Mouse (Mus musculus) MN1 (cell line): Measurements from ENCODE around the gene Thsd4.
"Not testable (repeated sequence)": the region's sequence is repeated elsewhere in the genome, so short reads cannot be mapped to it uniquely, and the experiment has no call there.

Source experiments
- DNase-seq: peaks from one replicate; pipeline ENCODE4 v3.0.0-alpha.2; 2016; ENCODE audit warnings: low spot score

The Thsd4 gene

GRCm38 (mm10) chr9:60213111-60213510 lies 308.7 kb downstream of the Thsd4 start:
- DNase-seq, result no peak

GRCm38 (mm10) chr9:60208843-60209242 lies 313.0 kb downstream of the Thsd4 start:
- no peak for DNase-seq

GRCm38 (mm10) chr9:60203141-60203540 lies 318.7 kb downstream of the Thsd4 start:
- DNase-seq, result no peak

GRCm38 (mm10) chr9:60200436-60200835 lies 321.4 kb downstream of the Thsd4 start:
- DNase-seq, result no peak

- DNase-seq, result no peak
Observed at GRCm38 (mm10) chr9:60198530-60199200, 323.2 kb downstream of the Thsd4 start.

- no peak for DNase-seq
Observed at GRCm38 (mm10) chr9:60195502-60195901, 326.3 kb downstream of the Thsd4 start.

- DNase-seq, result no peak
Observed at GRCm38 (mm10) chr9:60194905-60195304, 326.9 kb downstream of the Thsd4 start.

GRCm38 (mm10) chr9:60192321-60192720 lies 329.5 kb downstream of the Thsd4 start:
- DNase-seq, result no peak

GRCm38 (mm10) chr9:60187437-60187836 lies 334.4 kb downstream of the Thsd4 start:
- DNase-seq, result no peak

GRCm38 (mm10) chr9:60186948-60187347 lies 334.9 kb downstream of the Thsd4 start:
- no peak for DNase-seq

GRCm38 (mm10) chr9:60184083-60184482 lies 337.8 kb downstream of the Thsd4 start:
- DNase-seq, result no peak

- DNase-seq, result no peak
Observed at GRCm38 (mm10) chr9:60182371-60182770, 339.5 kb downstream of the Thsd4 start.

GRCm38 (mm10) chr9:60180936-60181335 lies 340.9 kb downstream of the Thsd4 start:
- DNase-seq, result no peak

- no peak for DNase-seq
Observed at GRCm38 (mm10) chr9:60180114-60180513, 341.7 kb downstream of the Thsd4 start.

GRCm38 (mm10) chr9:60176311-60176710 lies 345.5 kb downstream of the Thsd4 start:
- DNase-seq, result no peak

GRCm38 (mm10) chr9:60172459-60173060 lies 349.3 kb downstream of the Thsd4 start:
- not testable (repeated sequence) for DNase-seq

- DNase-seq, result no peak
Observed at GRCm38 (mm10) chr9:60166990-60167389, 354.9 kb downstream of the Thsd4 start.

GRCm38 (mm10) chr9:60160855-60161254 lies 361.0 kb downstream of the Thsd4 start:
- DNase-seq, result no peak

GRCm38 (mm10) chr9:60160194-60160593 lies 361.7 kb downstream of the Thsd4 start:
- DNase-seq, result no peak

GRCm38 (mm10) chr9:60152990-60153389 lies 368.9 kb downstream of the Thsd4 start:
- DNase-seq, result no peak

- no peak for DNase-seq
Observed at GRCm38 (mm10) chr9:60151897-60152627, 369.8 kb downstream of the Thsd4 start.

- no peak for DNase-seq
Observed at GRCm38 (mm10) chr9:60150511-60150910, 371.3 kb downstream of the Thsd4 start.

GRCm38 (mm10) chr9:60148988-60149387 lies 372.9 kb downstream of the Thsd4 start:
- DNase-seq, result no peak
